Mouse (Mus musculus) small intestine, adult 2 months (tissue): ENCODE measurements around the gene Dpm1.

Experiments used
- CTCF ChIP-seq: fragments of 200-500 bp; IDR thresholded peaks from 2 replicates; pipeline ENCODE4 v1.5.1; 2012; ENCODE audit warnings: low read depth, mild to moderate bottlenecking, control low read depth, inconsistent platforms, low read length, moderate library complexity, mixed read lengths; ENCODE audit not compliant: insufficient replicate concordance, insufficient read length; ENCODE audit errors: extremely low read depth
- POLR2A ChIP-seq: fragments of 200-500 bp; IDR thresholded peaks from 2 replicates; pipeline ENCODE4 v1.6.1; 2012; ENCODE audit warnings: low read depth, mild to moderate bottlenecking, control low read depth, inconsistent platforms, low read length, moderate library complexity

DNA sequence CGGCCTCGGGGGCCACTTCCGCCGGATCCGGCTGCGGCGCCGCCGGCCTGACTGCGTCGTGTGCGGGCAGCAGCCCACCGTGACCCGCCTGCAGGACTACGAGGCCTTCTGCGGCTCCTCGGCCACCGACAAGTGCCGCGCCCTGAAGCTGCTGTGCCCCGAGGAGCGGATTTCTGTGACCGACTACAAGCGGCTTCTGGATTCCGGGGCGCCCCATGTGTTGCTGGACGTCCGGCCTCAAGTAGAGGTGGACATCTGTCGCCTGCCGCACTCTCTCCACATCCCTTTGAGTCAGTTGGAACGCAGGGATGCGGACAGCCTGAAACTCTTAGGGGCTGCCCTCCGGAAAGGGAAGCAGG lies 1.1 kb upstream of the Dpm1 start:
- TF ChIP-seq CTCF (no peak), POLR2A (no peak)
